Mouse (Mus musculus) bone marrow macrophage, adult 2 months (primary cell): ENCODE results near the gene Pnp2. TPM values are rescaled to one million over a fixed set of nuclear protein-coding genes. Genes with fewer than 3 reads are reported as not detected.
"Not testable (repeated sequence)": the region's sequence is repeated elsewhere in the genome, so short reads cannot be mapped to it uniquely, and the experiment has no call there.

Experiments used
- H3K27ac ChIP-seq: 2 replicates; pipeline ENCODE4 v1.5.1; 2012; ENCODE audit warnings: low read depth, low read length; ENCODE audit not compliant: insufficient read depth
- H3K4me1 ChIP-seq: 2 replicates; pipeline ENCODE4 v1.6.1; 2012; ENCODE audit warnings: low read length; ENCODE audit not compliant: control insufficient read depth, insufficient read depth
- H3K4me3 ChIP-seq: 2 replicates; pipeline ENCODE4 v1.5.1; 2012; ENCODE audit warnings: mild to moderate bottlenecking, low read length, moderate library complexity; ENCODE audit not compliant: insufficient read depth
- CTCF ChIP-seq: IDR thresholded peaks from 2 replicates; pipeline ENCODE4 v1.5.1; 2012; ENCODE audit warnings: low read depth, mild to moderate bottlenecking, low read length, moderate library complexity
- POLR2A ChIP-seq: IDR thresholded peaks from 2 replicates; pipeline ENCODE4 v1.6.1; 2012; ENCODE audit warnings: mild to moderate bottlenecking, low read depth, low read length, borderline replicate concordance
- polyA plus RNA-seq: library from polyadenylated mRNA; stranded (reverse); fragments of >200 nt; gene quantifications from 2 replicates; pipeline ENCODE4 v1.2.4, GENCODE M21; 2012; ENCODE audit not compliant: missing spikeins, insufficient read depth, insufficient read length

Pnp2 gene
- polyA plus RNA-seq, result 1.7 and 4.5 TPM in 2 replicates

- not testable (repeated sequence) for H3K27ac ChIP-seq, H3K4me1 ChIP-seq, H3K4me3 ChIP-seq
Measured at GRCm38 (mm10) chr14:50955942-50956508, at the start of gene Pnp2. Pnp2 (plus strand) TSS chr14:50955992.

GRCm38 (mm10) chr14:50908126-50908525 lies 47.7 kb upstream of the Pnp2 start:
- Histone ChIP-seq H3K4me1 (peaks cover 36% of the 10 kb centered on the region), H3K27ac (peak overlapping the region; percentile 56), H3K4me3 (no peak overlapping the region)
- TF ChIP-seq POLR2A, result no peak
- TF ChIP-seq CTCF, result no peak

DNA sequence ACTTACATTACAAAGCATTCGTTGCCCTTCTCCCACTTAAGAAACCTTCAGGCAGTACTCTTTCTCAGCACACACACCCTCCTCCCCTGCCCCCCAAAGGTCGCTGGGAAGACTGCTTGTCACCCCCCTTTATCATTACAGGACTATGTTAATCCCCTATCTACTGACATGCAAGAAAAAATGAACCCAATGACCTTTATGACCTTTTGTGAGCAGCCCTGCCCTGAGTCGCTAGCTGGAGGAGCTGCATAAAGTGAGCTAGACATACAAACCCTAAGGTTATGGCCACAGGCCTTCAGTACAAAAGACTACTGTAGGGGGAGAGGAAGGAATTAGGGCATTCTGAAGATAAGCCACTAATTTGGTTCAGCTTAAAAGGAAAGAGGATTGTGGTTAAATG lies 44.4 kb upstream of the Pnp2 start:
- Histone ChIP-seq H3K27ac (no peak overlapping the region), H3K4me3 (no peak overlapping the region), H3K4me1 (peaks cover 28% of the 10 kb centered on the region)
- no peak for TF ChIP-seq POLR2A
- no peak for TF ChIP-seq CTCF

DNA sequence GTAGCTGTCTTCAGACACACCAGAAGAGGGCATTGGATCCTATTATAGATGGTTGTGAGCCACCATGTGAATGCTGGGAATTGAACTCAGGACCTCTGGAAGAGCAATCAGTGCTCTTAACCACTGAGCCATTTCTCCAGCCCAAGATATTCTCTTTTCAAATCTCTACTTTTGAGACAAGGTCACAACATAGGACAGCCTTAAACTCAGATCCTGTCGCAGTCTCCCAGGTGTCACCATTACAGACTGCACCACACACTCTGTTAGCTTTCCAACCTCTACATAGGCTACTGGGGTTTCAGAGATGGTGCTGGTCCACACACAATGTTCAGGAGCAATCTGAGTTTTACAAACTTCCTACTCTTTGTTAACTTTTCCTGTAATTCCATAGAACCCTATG lies 32.4 kb upstream of the Pnp2 start:
- H3K27ac ChIP-seq, H3K4me1 ChIP-seq: not testable (repeated sequence)
- peak overlapping the region; percentile 24 for H3K4me3 ChIP-seq

DNA sequence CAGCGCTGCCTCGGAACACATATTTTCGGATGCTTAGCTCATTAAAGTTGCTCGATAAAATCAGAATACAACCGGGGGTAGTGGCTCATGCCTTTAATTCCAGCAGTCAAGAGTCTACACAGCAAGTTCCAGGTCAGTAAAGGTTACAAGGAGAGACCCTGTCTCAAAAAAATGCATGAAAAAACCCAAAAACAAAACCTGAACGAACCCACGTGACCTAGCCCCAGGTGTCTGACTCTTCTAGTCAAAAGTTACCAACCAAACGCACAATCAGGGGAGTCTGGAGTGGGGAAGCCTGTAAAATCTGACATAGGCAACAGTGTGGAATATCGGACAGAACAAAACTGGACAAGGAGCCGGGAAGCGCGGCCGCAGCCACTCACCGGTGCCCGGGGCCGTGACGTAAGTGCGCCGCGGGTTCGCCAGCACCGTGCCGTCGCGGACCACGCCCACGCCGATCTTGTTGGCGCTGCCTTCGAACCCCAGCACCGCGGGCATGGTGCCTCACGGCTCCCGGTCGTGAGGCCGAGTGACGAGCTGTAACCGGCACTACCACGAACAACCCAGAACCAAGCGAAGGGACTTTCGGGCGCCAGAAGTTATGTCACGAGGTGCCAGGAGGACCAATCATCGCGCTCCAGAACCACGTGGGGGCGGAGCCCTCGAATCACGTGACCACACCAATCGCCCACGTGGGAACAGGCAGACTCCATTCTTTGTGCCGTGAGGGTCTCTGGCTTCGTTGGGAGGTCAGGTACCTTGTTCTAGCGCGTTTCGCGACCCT lies 31.3 kb upstream of the Pnp2 start, which contains the start of the genes Osgep and Apex1:
TSS of gene Osgep (minus strand) at position 613 of the 784 bp plus-strand sequence.
TSS of gene Apex1 (plus strand) at position 688 of the 784 bp plus-strand sequence.
- TF ChIP-seq CTCF (no peak), POLR2A (no peak)
- Histone ChIP-seq H3K4me3 (peak within 1 kb of the TSS; percentile 82), H3K4me1 (peaks cover 17% of the 10 kb centered on the region), H3K27ac (peak within 1 kb of the TSS; percentile 87)

DNA sequence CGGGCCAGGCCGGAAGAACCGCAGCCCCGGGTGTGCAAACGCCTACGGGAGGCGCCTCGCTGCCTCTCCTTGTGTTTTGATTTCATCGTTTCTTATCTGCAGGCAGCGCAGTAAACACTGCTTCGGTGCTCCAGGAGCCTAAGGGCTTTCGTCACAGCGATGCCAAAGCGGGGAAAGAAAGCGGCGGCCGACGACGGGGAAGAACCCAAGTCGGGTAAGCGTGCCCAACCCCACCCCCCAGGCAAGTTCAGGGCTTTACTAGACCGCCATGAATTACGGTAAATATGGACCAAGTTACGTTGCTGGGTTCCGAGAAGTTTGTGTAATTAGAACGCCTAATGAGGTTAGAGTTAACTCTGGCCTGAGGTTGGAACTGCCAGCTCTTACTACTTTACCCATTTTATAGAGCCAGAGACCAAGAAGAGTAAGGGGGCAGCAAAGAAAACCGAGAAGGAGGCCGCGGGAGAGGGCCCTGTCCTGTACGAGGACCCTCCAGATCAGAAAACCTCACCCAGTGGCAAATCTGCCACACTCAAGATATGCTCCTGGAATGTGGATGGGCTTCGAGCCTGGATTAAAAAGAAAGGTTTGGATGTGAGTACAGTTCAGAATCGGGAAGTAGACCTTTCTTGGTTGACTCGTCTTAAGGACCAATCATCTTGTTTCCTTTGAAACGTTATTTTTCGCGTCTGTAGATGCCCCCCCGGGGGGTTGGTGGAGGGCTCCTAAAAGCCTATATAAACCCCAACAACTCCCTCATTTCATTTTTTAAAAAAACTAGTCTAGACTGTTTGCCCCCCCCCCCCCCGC lies 30.5 kb upstream of the Pnp2 start:
- peaks cover 17% of the 10 kb centered on the region for H3K4me1 ChIP-seq
- TF ChIP-seq CTCF (no peak), POLR2A (no peak)
- H3K4me3 ChIP-seq, result peak overlapping the region; percentile 82
- H3K27ac ChIP-seq, result peak overlapping the region; percentile 75

- Histone ChIP-seq H3K27ac (no peak overlapping the region), H3K4me1 (peaks cover 22% of the 10 kb centered on the region), H3K4me3 (no peak overlapping the region)
- no peak for TF ChIP-seq POLR2A
- TF ChIP-seq CTCF, result no peak
Measured at GRCm38 (mm10) chr14:50927366-50927765, 28.4 kb upstream of the Pnp2 start.

GRCm38 (mm10) chr14:50929951-50930350 lies 25.8 kb upstream of the Pnp2 start:
- peak overlapping the region; percentile 81 for H3K27ac ChIP-seq
- peak overlapping the region; percentile 84 for H3K4me3 ChIP-seq
- TF ChIP-seq CTCF, result no peak
- TF ChIP-seq POLR2A, result no peak
- peaks cover 22% of the 10 kb centered on the region for H3K4me1 ChIP-seq

DNA sequence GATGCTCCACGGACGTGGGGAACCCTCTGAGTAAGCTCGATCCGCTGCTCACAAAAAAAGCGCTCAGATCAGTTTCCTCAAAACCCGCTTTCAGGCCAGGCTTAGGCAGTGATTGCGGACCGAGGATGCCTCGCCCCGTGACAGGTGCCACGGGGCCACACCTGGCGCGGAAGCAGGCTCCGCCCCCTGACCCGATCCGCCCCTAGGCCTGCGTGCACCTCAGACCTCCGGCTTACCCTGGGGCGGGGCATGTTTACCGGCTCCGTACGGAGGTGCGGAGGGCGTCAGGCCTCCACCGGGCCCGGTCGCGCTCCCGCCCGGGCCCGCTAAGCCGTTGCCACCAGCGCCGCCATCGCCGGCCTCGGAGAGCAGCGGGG lies 25.4 kb upstream of the Pnp2 start:
- Histone ChIP-seq H3K4me1 (peaks cover 25% of the 10 kb centered on the region), H3K4me3 (peak overlapping the region; percentile 84), H3K27ac (peak overlapping the region; percentile 81)
- no peak for TF ChIP-seq CTCF
- no peak for TF ChIP-seq POLR2A
